Mouse (Mus musculus): ENCODE measurements around the gene Pbrm1.

GRCm38 (mm10) chr14:30974204-30974603, 44.7 kb upstream of the Pbrm1 start:
- no peak for TF ChIP-seq POLR2A (IDR thresholded peaks at IDR 0.05; ENCODE audit: low read depth, low read length)
- TF ChIP-seq CTCF (IDR thresholded peaks at IDR 0.05; ENCODE audit: extremely low read depth, insufficient read length, insufficient replicate concordance, low read depth, low read length): no peak

Data from small intestine, adult 2 months (tissue).